Mouse (Mus musculus) embryo, embryonic 10.5 days (tissue): Measurements from ENCODE around the gene Smad6.

Source experiments
- DNase-seq: peaks from one replicate; pipeline ENCODE4 v3.0.0-alpha.2; 2015; ENCODE audit warnings: low spot score

The Smad6 gene

GRCm38 (mm10) chr9:64022562-64023366 is 905 bp upstream of the Smad6 start:
- peak; percentile 99 for DNase-seq

GRCm38 (mm10) chr9:64021319-64021850 is 474 bp downstream of the Smad6 start:
- DNase-seq, result peak; percentile 61

GRCm38 (mm10) chr9:64020606-64021318 is 1.1 kb downstream of the Smad6 start:
- DNase-seq, result peak; percentile 46

GRCm38 (mm10) chr9:64020171-64020605 is 1.7 kb downstream of the Smad6 start:
- peak; percentile 56 for DNase-seq

GRCm38 (mm10) chr9:64019036-64019886 is 2.6 kb downstream of the Smad6 start:
- peak; percentile 39 for DNase-seq

GRCm38 (mm10) chr9:64017861-64018793 is 3.7 kb downstream of the Smad6 start:
- peak; percentile 86 for DNase-seq

- peak; percentile 90 for DNase-seq
Observed at GRCm38 (mm10) chr9:64016648-64017400, 5.0 kb downstream of the Smad6 start.

- no peak for DNase-seq
Observed at GRCm38 (mm10) chr9:64016092-64016491, 5.8 kb downstream of the Smad6 start.

GRCm38 (mm10) chr9:64014801-64015200 is 7.1 kb downstream of the Smad6 start:
- no peak for DNase-seq

GRCm38 (mm10) chr9:64011356-64011755 is 10.5 kb downstream of the Smad6 start:
- no peak for DNase-seq

GRCm38 (mm10) chr9:64002981-64003380 is 18.9 kb downstream of the Smad6 start:
- no peak for DNase-seq

GRCm38 (mm10) chr9:64001081-64001480 is 20.8 kb downstream of the Smad6 start:
- no peak for DNase-seq

- DNase-seq, result no peak
Observed at GRCm38 (mm10) chr9:64000085-64000484, 21.8 kb downstream of the Smad6 start.

- no peak for DNase-seq
Observed at GRCm38 (mm10) chr9:63999194-63999593, 22.7 kb downstream of the Smad6 start.

- DNase-seq, result no peak
Observed at GRCm38 (mm10) chr9:63998026-63998425, 23.8 kb downstream of the Smad6 start.

GRCm38 (mm10) chr9:63997439-63997838 is 24.4 kb downstream of the Smad6 start:
- DNase-seq, result no peak

- no peak for DNase-seq
Observed at GRCm38 (mm10) chr9:63993256-63993655, 28.6 kb downstream of the Smad6 start.

GRCm38 (mm10) chr9:63992761-63993160 is 29.1 kb downstream of the Smad6 start:
- DNase-seq, result no peak

- no peak for DNase-seq
Observed at GRCm38 (mm10) chr9:63991193-63991592, 30.7 kb downstream of the Smad6 start.

GRCm38 (mm10) chr9:63989641-63990040 is 32.2 kb downstream of the Smad6 start:
- DNase-seq, result no peak
